Mouse (Mus musculus): Measurements from ENCODE around the gene Gm27027. TPM values are rescaled to one million over a fixed set of nuclear protein-coding genes. Genes with fewer than 3 reads are reported as not detected.

Gm27027 gene
- polyA plus RNA-seq (2012; rRNA removed; ENCODE audit: low replicate concordance): 3.2 TPM in 1 of 2 replicates, not detected in the other

DNA sequence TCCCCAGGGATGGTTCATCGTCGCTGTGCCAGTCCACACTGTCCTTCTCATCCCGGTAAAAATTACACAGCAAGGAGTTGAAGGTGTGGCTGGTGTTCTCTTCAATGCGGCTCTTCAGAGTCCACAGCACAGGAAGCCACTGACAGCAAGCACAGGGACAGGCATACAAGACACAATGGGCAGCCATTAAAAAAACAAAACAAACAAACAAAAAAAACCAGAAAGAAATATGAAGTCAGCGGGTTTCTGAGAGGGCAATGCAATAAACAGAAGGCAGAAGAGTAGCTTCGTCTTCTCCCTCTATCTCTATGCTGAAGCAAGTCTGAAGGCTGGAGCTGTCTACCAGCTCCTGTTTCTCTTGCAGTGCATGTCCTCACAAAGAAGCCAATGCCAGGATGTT, at the start of gene Gm27027:
Gene Gm27027, minus strand, starts transcription at position 101 of the 400 bp plus-strand sequence.

DNA sequence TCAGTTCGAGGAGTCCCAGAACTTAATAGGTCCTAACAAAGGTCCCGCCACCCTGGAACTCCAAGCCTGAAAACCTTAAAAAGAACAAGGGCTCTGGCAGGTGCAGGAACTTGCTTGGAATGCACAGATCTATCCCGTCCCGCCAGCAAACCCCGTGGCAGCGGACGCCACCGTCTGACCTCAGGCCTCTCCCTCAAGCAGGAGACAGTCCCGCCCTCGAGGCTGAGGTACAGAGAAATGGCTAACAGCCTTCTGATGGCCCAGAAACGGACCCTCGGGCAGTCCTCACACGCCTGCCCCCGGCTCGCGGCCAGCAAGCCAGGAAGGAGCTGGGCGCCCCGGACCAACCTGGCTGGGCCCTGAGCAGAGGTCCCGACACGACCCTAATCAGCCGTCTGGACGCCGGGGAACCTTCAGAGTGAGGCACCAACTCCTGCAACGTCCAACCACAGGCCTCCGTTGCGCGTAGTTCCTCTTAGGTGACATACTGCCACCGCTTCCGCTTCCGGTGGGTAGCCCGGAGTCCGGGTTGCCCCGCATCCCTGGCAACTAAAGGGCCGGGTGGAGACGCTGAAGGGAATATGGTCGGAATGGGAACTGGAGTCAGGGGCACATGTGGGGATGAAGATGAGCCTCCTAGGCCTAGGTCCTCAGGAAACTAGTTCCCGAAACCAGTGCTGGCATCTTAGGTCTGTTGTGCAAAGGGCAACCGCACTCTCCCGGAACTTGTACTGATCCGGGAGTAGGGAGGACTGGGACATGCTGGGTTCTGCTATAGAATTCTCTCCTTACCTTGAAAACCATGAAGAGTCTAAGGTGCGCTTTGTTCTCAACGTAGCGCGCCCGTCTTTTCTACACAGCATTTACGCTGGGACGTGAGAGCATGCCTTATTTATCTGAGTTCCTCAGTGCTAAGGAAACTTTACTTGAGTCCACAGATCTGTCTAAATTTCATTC, 14.5 kb upstream of the Gm27027 start, which contains the start of gene Alkbh3:
Gene Alkbh3, minus strand, starts transcription at position 473 of the 957 bp plus-strand sequence.

DNA sequence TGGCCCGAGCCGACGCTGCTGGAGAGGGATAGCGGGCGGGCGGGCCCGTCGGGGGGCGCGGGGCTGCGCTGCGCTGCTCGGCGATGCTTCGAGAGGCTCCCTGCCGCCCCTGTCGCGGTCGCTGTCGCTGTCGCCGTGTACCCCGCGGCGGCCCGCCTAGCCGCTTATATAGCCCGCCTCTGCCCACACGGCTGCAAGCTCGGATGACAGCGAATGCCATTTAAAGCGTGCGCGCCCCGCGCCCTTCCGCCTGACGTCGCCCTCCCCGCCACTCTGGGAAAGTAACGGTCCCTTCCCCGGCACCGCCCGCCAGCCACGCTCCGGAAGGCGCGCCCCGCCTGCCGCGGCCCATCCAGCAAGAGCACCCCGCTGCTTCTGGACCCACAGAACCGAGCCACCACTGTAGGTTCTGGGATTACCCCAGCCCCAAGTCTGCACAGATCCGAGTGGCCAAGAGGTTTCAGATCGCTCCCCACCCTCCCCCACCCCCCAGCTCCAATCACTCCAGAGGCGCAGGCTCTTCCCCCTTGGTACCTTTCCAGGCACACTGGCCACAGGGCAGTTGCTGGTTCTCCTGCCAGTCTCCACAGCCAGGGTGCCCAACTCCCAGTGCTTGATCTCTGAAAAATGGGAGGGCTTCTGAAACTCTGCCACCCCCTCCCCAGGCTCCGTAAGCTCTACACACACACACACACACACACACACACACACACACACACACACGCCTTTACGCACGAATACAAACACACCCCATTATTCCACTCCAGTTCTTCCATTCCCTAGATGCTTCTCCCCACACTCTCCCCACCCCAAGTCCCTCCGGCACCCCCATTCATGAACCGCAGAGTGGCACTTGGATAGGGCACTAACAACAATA, 39.0 kb downstream of the Gm27027 start, which contains the start of gene Gm13889:
Gene Gm13889, minus strand, starts transcription at position 294 of the 877 bp plus-strand sequence.

Other genes with a start within 250 kb of the Gm27027 start
- gene Ext2, start 173.8 kb downstream of the Gm27027 start, polyA plus RNA-seq (2012; rRNA removed; ENCODE audit: low replicate concordance): 18.9 and 20.7 TPM in 2 replicates
- 5.8 and 6.8 TPM in 2 replicates for gene Accs, start 146.4 kb downstream of the Gm27027 start, polyA plus RNA-seq (2012; rRNA removed; ENCODE audit: low replicate concordance)
- not detected in 2 replicates for gene Accsl, start 127.2 kb downstream of the Gm27027 start, polyA plus RNA-seq (2012; rRNA removed; ENCODE audit: low replicate concordance)
- gene Gm13889, start 39.2 kb downstream of the Gm27027 start, polyA plus RNA-seq (2012; rRNA removed; ENCODE audit: low replicate concordance): 52.3 and 109 TPM in 2 replicates
- gene Alkbh3, start 14.5 kb upstream of the Gm27027 start, polyA plus RNA-seq (2012; rRNA removed; ENCODE audit: low replicate concordance): 24.4 and 33.3 TPM in 2 replicates
- 9.6 and 44.1 TPM in 2 replicates for gene Hsd17b12, start 161.6 kb upstream of the Gm27027 start, polyA plus RNA-seq (2012; rRNA removed; ENCODE audit: low replicate concordance)